Mouse (Mus musculus) frontal cortex, adult (tissue): ENCODE measurements at regions not wholly inside any gene's neighbourhood (a gene's known extent, or its start where the extent isn't known, plus 50 kb on each side); places are given as distances from the start of the nearest gene placed in this dataset.
A peak's percentile ranks its signal among the peaks of the same experiment; 100 is the strongest.

Source experiments
- ATAC-seq: cut with Nextera tagmentation; 2 replicates; pipeline ENCODE4 v1.9.2; 2017; ENCODE audit warnings: mild to moderate bottlenecking, moderate library complexity, mixed read lengths; ENCODE audit not compliant: low TSS enrichment

DNA sequence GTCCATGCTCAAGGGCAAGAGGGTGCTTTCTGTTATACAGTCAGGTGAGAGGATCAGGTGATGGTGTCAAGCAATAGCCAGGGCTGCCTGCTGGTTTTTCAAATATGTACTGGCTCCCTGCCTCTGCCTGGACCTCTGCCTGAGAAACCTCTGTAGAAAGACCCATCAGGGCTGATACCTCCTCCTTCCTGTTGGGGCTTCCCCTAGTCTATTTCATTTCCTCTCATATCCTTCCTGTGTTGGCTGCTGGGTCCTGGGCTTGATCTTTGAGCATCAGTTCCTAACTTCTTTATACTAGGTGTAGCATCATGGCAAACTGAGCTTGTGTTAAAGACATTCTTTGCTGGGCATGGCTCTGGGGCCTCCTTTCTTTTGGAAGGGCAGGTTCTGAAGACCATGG lies 89.5 kb downstream of the Tmem38b start:
- no peak for ATAC-seq

GRCm38 (mm10) chr4:53919188-53919587 lies 93.3 kb downstream of the Tmem38b start:
- peak; percentile 84 for ATAC-seq

- ATAC-seq, result no peak
Observed at GRCm38 (mm10) chr4:53920587-53920986, 94.7 kb downstream of the Tmem38b start.

GRCm38 (mm10) chr4:53931068-53931467 lies 105.2 kb downstream of the Tmem38b start:
- no peak for ATAC-seq

DNA sequence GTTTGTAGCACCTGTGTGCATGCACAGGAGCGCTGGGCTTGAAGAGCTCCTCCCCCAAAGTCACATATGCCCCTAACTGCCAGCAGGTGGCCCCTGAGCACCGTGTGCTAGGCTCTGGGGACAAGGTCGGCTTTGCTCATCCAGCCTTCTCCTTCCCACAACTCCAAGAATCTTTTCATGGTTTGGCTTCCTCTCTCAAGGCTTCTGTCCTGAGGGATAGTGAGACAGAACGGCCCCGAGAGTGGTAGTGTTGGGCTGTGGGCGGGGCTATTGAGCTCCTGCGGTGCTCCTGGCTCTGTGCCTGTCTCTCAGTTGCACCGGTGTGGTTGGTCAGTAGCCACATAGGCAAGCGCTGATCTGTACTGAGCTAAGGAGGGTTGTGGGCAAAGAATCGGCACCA lies 105.7 kb downstream of the Tmem38b start:
- peak; percentile 98 for ATAC-seq

GRCm38 (mm10) chr4:53935306-53935705 lies 109.5 kb downstream of the Tmem38b start:
- peak; percentile 82 for ATAC-seq

GRCm38 (mm10) chr4:53948736-53949135 lies 122.9 kb downstream of the Tmem38b start:
- no peak for ATAC-seq

- ATAC-seq, result no peak
Observed at GRCm38 (mm10) chr4:53949164-53949563, 123.3 kb downstream of the Tmem38b start.

GRCm38 (mm10) chr4:53950496-53950895 lies 124.7 kb downstream of the Tmem38b start:
- no peak for ATAC-seq

DNA sequence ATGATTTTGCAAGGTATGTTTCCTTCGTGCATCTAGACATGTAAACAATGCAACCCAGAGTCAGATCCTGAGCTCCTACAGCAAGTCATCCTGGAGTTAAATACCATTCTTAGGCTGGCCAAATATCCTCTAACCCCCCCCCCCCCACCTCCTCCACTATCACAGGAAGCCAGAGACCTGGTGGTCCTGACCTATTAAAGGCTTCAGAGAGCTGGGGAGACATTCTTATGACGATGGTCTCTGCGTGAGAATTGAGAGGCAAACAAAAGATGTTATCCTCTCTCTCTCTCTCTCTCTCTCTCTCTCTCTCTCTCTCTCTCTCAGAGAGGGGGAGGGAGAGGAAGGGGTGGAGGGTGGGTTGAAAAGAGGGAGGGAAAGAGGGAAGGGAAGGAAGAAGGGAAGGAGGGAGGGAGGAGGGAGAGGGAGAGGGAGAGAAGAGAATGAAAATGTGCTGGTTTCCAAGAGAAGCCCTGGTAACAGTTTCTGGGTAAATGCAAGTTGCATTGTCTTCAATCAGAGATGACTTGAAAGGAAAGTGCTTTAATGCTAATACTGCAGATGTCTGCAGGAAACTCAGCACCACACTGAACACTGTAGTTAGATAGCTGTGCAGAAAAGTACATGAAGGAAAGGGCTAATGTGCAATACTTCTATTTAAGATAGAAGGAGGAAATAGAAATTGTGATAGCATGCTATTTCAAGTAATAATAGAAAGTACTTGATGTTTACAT lies 125.3 kb downstream of the Tmem38b start:
- 0 out of 2 replicates have a peak, but pooled peaks have one; percentile 23 for ATAC-seq

DNA sequence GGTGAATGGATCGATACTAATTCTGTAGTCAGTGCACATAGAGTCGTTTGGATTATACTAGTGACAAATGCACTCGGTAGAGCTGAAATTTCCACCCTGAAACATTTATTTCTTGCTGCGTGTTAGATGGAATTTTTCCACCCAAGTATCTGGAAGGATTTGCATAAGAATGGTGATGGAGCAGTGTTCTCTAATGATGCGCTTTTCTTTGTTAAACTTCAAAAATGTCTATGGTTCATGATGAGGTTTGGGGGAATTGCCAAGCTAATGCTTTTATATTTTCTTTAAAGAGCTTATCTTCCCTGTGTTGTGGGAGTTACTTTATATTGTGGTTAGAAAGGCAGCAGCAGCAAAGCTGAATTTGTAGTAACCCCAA lies 125.9 kb downstream of the Tmem38b start:
- 0 out of 2 replicates have a peak, but pooled peaks have one; percentile 16 for ATAC-seq

DNA sequence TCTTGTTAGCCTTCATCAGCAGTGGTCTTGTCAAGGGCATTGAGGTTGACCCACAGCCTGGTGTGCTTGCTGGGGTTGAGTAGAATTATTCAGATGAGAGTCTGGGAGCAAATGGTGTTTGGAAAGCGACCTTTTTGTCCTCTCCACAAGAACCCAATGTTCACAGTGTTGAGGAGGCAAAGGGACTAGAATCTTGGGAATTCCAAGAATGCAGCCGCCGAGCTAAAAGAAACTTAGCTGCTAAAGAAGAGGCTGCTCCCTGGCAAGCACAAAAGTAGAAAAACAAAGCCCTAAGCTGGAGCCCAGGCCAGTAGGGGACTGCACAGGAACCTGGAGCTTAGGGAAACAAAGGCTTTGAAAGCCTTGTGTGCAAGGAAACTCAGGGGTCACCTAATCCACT lies 126.4 kb downstream of the Tmem38b start:
- ATAC-seq, result no peak

DNA sequence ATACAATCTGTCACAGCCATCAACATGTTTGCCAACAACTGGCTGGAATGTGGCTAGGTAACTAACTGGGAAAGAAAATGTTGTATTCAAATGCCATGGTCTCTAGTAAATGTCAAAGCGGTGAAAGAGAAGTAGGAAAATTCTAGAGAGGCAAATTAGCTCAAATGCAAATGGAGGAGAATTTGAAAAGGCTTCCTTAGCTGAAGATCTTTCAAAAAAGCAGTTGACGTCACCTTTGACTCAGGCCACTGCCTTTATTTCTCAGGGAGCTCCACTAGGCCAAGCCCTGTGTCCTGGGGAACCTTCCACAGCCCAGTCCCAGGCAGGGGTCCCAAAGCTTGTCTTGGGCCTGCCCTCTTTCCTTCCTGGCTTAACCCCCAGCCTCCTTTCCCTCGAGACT lies 136.6 kb downstream of the Tmem38b start:
- no peak for ATAC-seq

GRCm38 (mm10) chr4:53970461-53970860 lies 144.6 kb downstream of the Tmem38b start:
- ATAC-seq, result no peak

- no peak for ATAC-seq
Observed at GRCm38 (mm10) chr4:53970960-53971359, 145.1 kb downstream of the Tmem38b start.

- no peak for ATAC-seq
Observed at GRCm38 (mm10) chr4:53976036-53976638, 150.3 kb downstream of the Tmem38b start.

DNA sequence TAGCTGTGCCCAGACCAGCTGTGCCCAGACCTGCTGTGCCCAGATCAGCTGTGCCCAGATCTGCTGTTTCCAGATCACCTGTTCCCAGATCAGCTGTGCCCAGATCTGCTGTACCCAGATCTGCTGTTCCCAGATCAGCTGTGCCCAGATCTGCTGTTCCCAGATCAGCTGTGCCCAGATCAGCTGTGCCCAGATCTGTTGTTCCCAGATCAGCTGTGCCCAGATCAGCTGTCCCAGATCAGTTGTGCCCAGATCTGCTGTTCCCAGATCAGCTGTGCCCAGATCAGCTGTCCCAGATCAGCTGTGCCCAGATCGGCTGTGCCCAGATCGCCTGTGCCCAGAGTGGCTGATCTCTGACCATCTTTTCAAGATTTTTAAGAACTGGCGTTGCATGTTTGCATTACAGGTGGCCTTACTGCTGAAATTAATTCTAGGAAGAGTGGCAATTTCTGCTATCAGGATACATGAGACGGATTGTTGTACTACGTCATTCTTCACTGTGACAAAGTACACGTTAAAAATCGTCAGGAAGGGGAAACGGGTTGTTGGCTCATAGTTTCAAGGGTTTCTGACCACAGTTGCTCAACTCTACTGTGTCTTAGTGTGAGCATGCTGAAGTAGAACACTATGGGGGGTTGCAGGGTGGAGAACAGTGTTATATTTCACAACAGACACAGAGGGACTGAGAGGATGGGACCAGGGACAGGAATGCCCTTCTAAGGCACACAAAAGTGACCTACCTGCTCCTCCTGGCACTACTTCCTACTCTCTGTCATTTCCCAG lies 160.9 kb downstream of the Tmem38b start:
- ATAC-seq, result no peak

DNA sequence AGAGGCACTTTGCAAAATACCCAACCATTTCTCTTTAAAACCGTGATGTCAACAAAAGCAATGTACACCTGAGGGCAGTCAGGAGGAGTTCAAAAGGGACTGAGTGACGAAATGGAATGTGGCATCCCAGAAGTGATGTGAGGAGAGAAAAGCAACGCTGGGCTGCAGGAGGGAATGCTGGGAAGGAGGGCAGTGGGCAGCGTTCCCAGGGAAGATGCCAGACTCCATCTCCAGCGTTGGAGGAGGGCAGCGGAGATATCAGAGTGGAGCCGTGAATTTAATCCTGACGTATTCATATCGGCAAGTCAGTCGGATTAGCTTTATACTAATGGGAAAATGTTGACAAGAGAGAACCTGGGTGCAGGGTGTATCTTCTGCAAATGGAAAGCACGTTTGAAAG lies 161.7 kb downstream of the Tmem38b start:
- no peak; the same call in 1 of the 2 replicates for ATAC-seq

GRCm38 (mm10) chr4:54021069-54021829 lies 195.4 kb downstream of the Tmem38b start:
- peak; percentile 54 for ATAC-seq

- ATAC-seq, result peak; percentile 90
Observed at GRCm38 (mm10) chr4:54021861-54022385, 196.1 kb downstream of the Tmem38b start.

DNA sequence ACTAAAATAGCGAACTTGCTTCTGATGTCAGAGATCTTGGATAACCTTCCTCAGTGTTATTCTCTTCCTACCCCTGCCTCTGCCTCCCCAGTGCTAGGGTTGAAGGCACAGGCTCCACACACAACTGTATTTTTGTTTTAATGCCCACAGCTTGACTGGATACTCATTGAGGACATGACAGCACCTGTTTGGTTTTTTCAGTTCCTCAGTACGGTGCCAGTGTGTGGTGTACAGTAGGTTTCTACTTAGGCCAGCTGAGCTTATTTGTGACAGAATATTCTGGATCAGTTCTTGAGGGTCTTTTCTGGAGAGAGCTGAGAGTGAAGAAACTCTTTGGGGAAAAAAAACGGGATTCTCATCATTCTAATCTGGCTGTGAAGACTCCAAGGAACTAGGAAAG lies 201.1 kb downstream of the Tmem38b start:
- no peak for ATAC-seq
